ENCODE assay signal across 8 mouse cellular contexts in the genomic region with DNA sequence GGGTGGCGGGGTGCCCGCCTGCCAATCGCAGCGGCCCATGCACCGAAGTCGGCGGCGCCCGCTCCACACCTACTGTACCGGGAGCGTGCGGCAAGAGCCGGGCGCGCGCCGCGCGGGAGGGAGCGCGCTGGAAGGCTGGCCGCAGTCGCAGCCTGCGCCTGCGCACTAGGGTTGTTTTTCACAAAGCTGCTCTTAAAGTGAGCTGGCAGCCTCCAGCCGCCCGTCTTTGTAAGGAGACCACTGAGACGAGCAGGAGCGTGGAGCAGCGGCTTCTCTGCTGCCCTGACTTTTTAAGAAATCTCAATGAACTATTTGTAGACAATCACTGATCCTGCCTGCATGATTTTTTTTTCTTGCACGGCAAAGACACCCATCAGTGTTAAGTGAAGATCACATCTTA. TPM values are rescaled to one million over a fixed set of nuclear protein-coding genes. Genes with fewer than 3 reads are reported as not detected.
DNase-seq lines count a peak whose midpoint lies in the region; ATAC-seq and TF ChIP-seq lines count a peak whose summit lies in the region.

TSS of gene Arrdc3 (plus strand) at position 195 of the 400 bp plus-strand sequence.

- TF ChIP-seq POLR2A in MEL (IDR thresholded peaks at IDR 0.05; ENCODE audit: control insufficient read depth in 1 of 2, insufficient read depth in 1 of 2, low read depth in 1 of 2, low read length in 2 of 2, poor library complexity in 1 of 2), result peak; percentile 85 to 93; a peak in 3 of 4 replicates
- TF ChIP-seq POLR2A in cerebellum, adult 2 months (IDR thresholded peaks at IDR 0.05; ENCODE audit: borderline replicate concordance, insufficient read depth, low read length), result peak; percentile 97

- peak; percentile 21 to 31 for ATAC-seq in hematopoietic stem cell, adult 5-6 weeks (replicated peaks in 1 of 2; ENCODE audit: insufficient read depth in 1 of 2, low FRiP score in 2 of 2, low TSS enrichment in 1 of 2, low read depth in 1 of 2, poor library complexity in 2 of 2, severe bottlenecking in 2 of 2)
- ATAC-seq in lung, embryonic 16.5 days (ENCODE audit: low read depth), result peak; percentile 59

- DNase-seq in MEL (ENCODE audit: low read depth, low spot score), result peak; percentile 97
- DNase-seq in cerebellum, adult 2 months, result peak; percentile 98
- peak; percentile 99 for DNase-seq in forelimb bud, embryonic 11.5 days (ENCODE audit: low read depth, low spot score)
- DNase-seq in layer of hippocampus, adult 9-10 months (ENCODE audit: low spot score), result peak; percentile 87
- peak; percentile 96 for DNase-seq in ovary, postnatal 10 days (ENCODE audit: low spot score)
- DNase-seq in thymus, postnatal 10 days (ENCODE audit: low spot score in 2 of 2), result peak; percentile 92 to 98

- WGBS in cerebellum, adult 2 months, result under 1% methylated on average over 29 of the region's 31 CpGs
- WGBS in lung, embryonic 16.5 days, result 1% methylated on average over 17 of the region's 31 CpGs

- H3K4me3 ChIP-seq in MEL (ENCODE audit: control insufficient read depth in 1 of 2, insufficient read depth in 1 of 2, low read depth in 2 of 2, low read length in 2 of 2), result peak within 1 kb of the TSS; percentile 70 to 91
- H3K4me3 ChIP-seq in cerebellum, adult 2 months (replicated peaks; ENCODE audit: insufficient read depth, low read depth, low read length), result peak within 1 kb of the TSS; percentile 73
- H3K4me3 ChIP-seq in lung, embryonic 16.5 days (ENCODE audit: low read length), result peak within 1 kb of the TSS; percentile 95

- peaks cover 0 to 3% of the 10 kb centered on the region in 2 experiments; a peak in 2 of 4 replicates for H3K36me3 ChIP-seq in MEL (ENCODE audit: control insufficient read depth in 1 of 2, insufficient read depth in 2 of 2, low read length in 2 of 2)
- H3K36me3 ChIP-seq in lung, embryonic 16.5 days (ENCODE audit: control insufficient read depth, insufficient read depth, low read length), result peaks cover 3% of the 10 kb centered on the region

- H3K4me1 ChIP-seq in MEL (ENCODE audit: control insufficient read depth in 1 of 2, insufficient read depth in 2 of 2, low read length in 2 of 2), result no peaks in the 10 kb centered on the region
- no peaks in the 10 kb centered on the region for H3K4me1 ChIP-seq in cerebellum, adult 2 months (ENCODE audit: control insufficient read depth, insufficient read depth, low read length)
- H3K4me1 ChIP-seq in lung, embryonic 16.5 days (replicated peaks; ENCODE audit: control insufficient read depth, insufficient read depth, low read length), result peaks cover 3% of the 10 kb centered on the region; the same call in 1 of the 2 replicates

- no peak for TF ChIP-seq EP300 in MEL (IDR thresholded peaks at IDR 0.05; ENCODE audit: low read depth in 1 of 2, low read length in 2 of 2)

- peaks cover 6% of the 10 kb centered on the region; the same call in 1 of the 2 replicates for H3K79me2 ChIP-seq in MEL (ENCODE audit: control insufficient read depth, insufficient read depth, low read length, poor library complexity)

- H3K4me2 ChIP-seq in lung, embryonic 16.5 days (ENCODE audit: low read depth, low read length), result peak within 1 kb of the TSS; percentile 63

- no peak for TF ChIP-seq RAD21 in MEL (IDR thresholded peaks at IDR 0.05; ENCODE audit: low read depth, low read length)

- H3K27me3 ChIP-seq in MEL (ENCODE audit: control insufficient read depth in 1 of 2, insufficient read depth in 2 of 2, low read length in 2 of 2), result no peaks in the 10 kb centered on the region
- H3K27me3 ChIP-seq in cerebellum, adult 2 months (ENCODE audit: control insufficient read depth, insufficient read depth, low read length), result no peaks in the 10 kb centered on the region
- no peaks in the 10 kb centered on the region for H3K27me3 ChIP-seq in lung, embryonic 16.5 days (ENCODE audit: control insufficient read depth, insufficient read depth, low read depth, low read length)

- H3K9ac ChIP-seq in MEL (ENCODE audit: control insufficient read depth, low read depth, low read length, poor library complexity, severe bottlenecking), result peak within 1 kb of the TSS; percentile 97
- H3K9ac ChIP-seq in lung, embryonic 16.5 days (ENCODE audit: low read length), result peak within 1 kb of the TSS; percentile 100

- TF ChIP-seq CTCF in MEL (IDR thresholded peaks at IDR 0.05 in 2 of 3, conservative IDR thresholded peaks at IDR 0.05 in 1 of 3; ENCODE audit: control insufficient read depth in 1 of 3, insufficient read depth in 1 of 3, low read depth in 2 of 3, low read length in 3 of 3, poor library complexity in 1 of 3, severe bottlenecking in 1 of 3), result no peak
- TF ChIP-seq CTCF in cerebellum, adult 2 months (IDR thresholded peaks at IDR 0.05; ENCODE audit: borderline replicate concordance, insufficient read depth, low read depth, low read length), result no peak

- H3K27ac ChIP-seq in MEL (ENCODE audit: control insufficient read depth, low read depth, low read length), result peak within 1 kb of the TSS; percentile 80
- peak within 1 kb of the TSS; percentile 92 for H3K27ac ChIP-seq in cerebellum, adult 2 months (ENCODE audit: insufficient read depth, low read length)
- peak within 1 kb of the TSS; percentile 100 for H3K27ac ChIP-seq in lung, embryonic 16.5 days (ENCODE audit: low read length)

- H3K9me3 ChIP-seq in MEL (replicated peaks; ENCODE audit: insufficient read depth, low read length), result no peaks in the 10 kb centered on the region
- no peaks in the 10 kb centered on the region for H3K9me3 ChIP-seq in lung, embryonic 16.5 days (ENCODE audit: control insufficient read depth, low read length)

TF ChIP-seq in MEL, 35 proteins besides CTCF, POLR2A, EP300 and RAD21:
- TF ChIP-seq NELFE (IDR thresholded peaks at IDR 0.05; ENCODE audit: low read depth, low read length) (peak; percentile 92), MAZ (IDR thresholded peaks at IDR 0.05; ENCODE audit: low read depth, low read length) (no peak; the same call in 1 of the 2 replicates), MXI1 (IDR thresholded peaks at IDR 0.05; ENCODE audit: low read depth, low read length) (peak; percentile 59), ZMIZ1 (IDR thresholded peaks at IDR 0.05; ENCODE audit: low read depth, low read length) (peak; percentile 88), CHD2 (IDR thresholded peaks at IDR 0.05; ENCODE audit: low read length) (no peak), UBTF (IDR thresholded peaks at IDR 0.05; ENCODE audit: borderline replicate concordance, insufficient read depth, low read depth, low read length) (no peak), GABPA (IDR thresholded peaks at IDR 0.05; ENCODE audit: low read depth, low read length) (no peak), HCFC1 (IDR thresholded peaks at IDR 0.05; ENCODE audit: low read depth, low read length) (peak; percentile 55; the same call in 1 of the 2 replicates), USF1 (IDR thresholded peaks at IDR 0.05; ENCODE audit: low read depth, low read length) (no peak), ELF1 (IDR thresholded peaks at IDR 0.05; ENCODE audit: low read depth, low read length) (no peak), TCF12 (IDR thresholded peaks at IDR 0.05; ENCODE audit: low read depth, low read length) (peak; percentile 57), JUND (IDR thresholded peaks at IDR 0.05; ENCODE audit: low read depth, low read length) (no peak), SMC3 (IDR thresholded peaks at IDR 0.05; ENCODE audit: low read depth, low read length) (no peak), GATA1 (IDR thresholded peaks at IDR 0.05; ENCODE audit: low read depth, low read length) (no peak), ZNF384 (IDR thresholded peaks at IDR 0.05; ENCODE audit: low read depth, low read length) (peak; percentile 59; the same call in 1 of the 2 replicates), MEF2A (IDR thresholded peaks at IDR 0.05; ENCODE audit: extremely low read depth, insufficient replicate concordance, low read depth, low read length, poor library complexity, severe bottlenecking) (no peak), SIN3A (IDR thresholded peaks at IDR 0.05; ENCODE audit: low read length) (peak; percentile 59; the same call in 1 of the 2 replicates), MAX (IDR thresholded peaks at IDR 0.05; ENCODE audit: low read length) (no peak), MAFK (IDR thresholded peaks at IDR 0.05; ENCODE audit: borderline replicate concordance, low read depth, low read length) (no peak), RCOR1 (IDR thresholded peaks at IDR 0.05; ENCODE audit: low read depth, low read length) (no peak), CHD1 (IDR thresholded peaks at IDR 0.05; ENCODE audit: low read depth, low read length) (no peak), BHLHE40 (IDR thresholded peaks at IDR 0.05; ENCODE audit: borderline replicate concordance, low read depth, low read length) (no peak), MYB (IDR thresholded peaks at IDR 0.05; ENCODE audit: low read depth, low read length) (no peak), TAL1 (IDR thresholded peaks at IDR 0.05; ENCODE audit: low read length) (no peak), ZC3H11A (IDR thresholded peaks at IDR 0.05; ENCODE audit: low read depth, low read length) (no peak), NRF1 (IDR thresholded peaks at IDR 0.05; ENCODE audit: insufficient read depth, low read depth, low read length, poor library complexity, severe bottlenecking) (peak; percentile 85), KAT2A (conservative IDR thresholded peaks at IDR 0.05; ENCODE audit: low read depth, low read length) (no peak), USF2 (IDR thresholded peaks at IDR 0.05; ENCODE audit: borderline replicate concordance in 1 of 2, insufficient read depth in 1 of 2, low read depth in 1 of 2, low read length in 2 of 2) (no peak), ETS1 (IDR thresholded peaks at IDR 0.05; ENCODE audit: low read depth, low read length) (peak; percentile 37), ZKSCAN1 (IDR thresholded peaks at IDR 0.05; ENCODE audit: low read depth, low read length) (no peak), POLR2AphosphoS2 (IDR thresholded peaks at IDR 0.05; ENCODE audit: low read length) (peak; percentile 71), POLR2AphosphoS5 (IDR thresholded peaks at IDR 0.05; ENCODE audit: borderline replicate concordance, low read depth, low read length) (0 out of 2 replicates have a peak, but pooled peaks have one; percentile 93), E2F4 (IDR thresholded peaks at IDR 0.05; ENCODE audit: borderline replicate concordance, low read depth, low read length) (no peak), MYC (IDR thresholded peaks at IDR 0.05; ENCODE audit: low read depth, low read length) (no peak), TBP (IDR thresholded peaks at IDR 0.05; ENCODE audit: low read depth, low read length) (peak; percentile 92)

RNA-seq across cellular contexts. Expression of gene Arrdc3, which starts in this region (rescaled TPM):
- total RNA-seq in MEL (2012; rRNA removed), result 1.3 and 1.5 TPM in 2 replicates
- polyA plus RNA-seq in MEL (2012; ENCODE audit: insufficient read depth in 1 of 2, insufficient read length in 2 of 2, low read depth in 1 of 2, low replicate concordance in 2 of 2, missing spikeins in 1 of 2), result 1 to 10 TPM in 1 of 2 experiments, not detected in 1; 3.5 TPM
- polyA plus RNA-seq in cerebellum, adult 2 months (2012; rRNA removed), result 56.7 and 58.6 TPM in 2 replicates
- 54.8 and 81.4 TPM in 2 replicates for total RNA-seq in hematopoietic stem cell, adult 5-6 weeks (2017)
- 56.9 and 60.1 TPM in 2 replicates for polyA plus RNA-seq in lung, embryonic 16.5 days (2015; fragmentation: Nextera tagmentation; extraction: Ambion mirVana)

Comparison
In these comparisons a context has a peak if more than half of its experiments do, and no peak if none do; other contexts are left out.
1. Peak in every context shown above with its lines: DNase-seq, ATAC-seq, H3K4me3 ChIP-seq and H3K27ac ChIP-seq.
2. RNA of gene Arrdc3 (total RNA-seq): 54.8 to 81.4 TPM in hematopoietic stem cell, adult 5-6 weeks; 1.3 to 1.5 TPM in MEL; every median in the first group is over 10 times any median in the second.